Mouse (Mus musculus) cerebellum, adult 2 months (tissue): ENCODE data around the gene Gcnt7.

Experiments used
- CTCF ChIP-seq: fragments of 200-500 bp; IDR thresholded peaks from 2 replicates; pipeline ENCODE4 v1.5.1; 2011; ENCODE audit warnings: low read depth, mild to moderate bottlenecking, control low read depth, low read length, moderate library complexity, borderline replicate concordance; ENCODE audit not compliant: insufficient read depth
- POLR2A ChIP-seq: fragments of 200-500 bp; IDR thresholded peaks from 2 replicates; pipeline ENCODE4 v1.6.1; 2011; ENCODE audit warnings: low read length, control low read depth, borderline replicate concordance; ENCODE audit not compliant: insufficient read depth

DNA sequence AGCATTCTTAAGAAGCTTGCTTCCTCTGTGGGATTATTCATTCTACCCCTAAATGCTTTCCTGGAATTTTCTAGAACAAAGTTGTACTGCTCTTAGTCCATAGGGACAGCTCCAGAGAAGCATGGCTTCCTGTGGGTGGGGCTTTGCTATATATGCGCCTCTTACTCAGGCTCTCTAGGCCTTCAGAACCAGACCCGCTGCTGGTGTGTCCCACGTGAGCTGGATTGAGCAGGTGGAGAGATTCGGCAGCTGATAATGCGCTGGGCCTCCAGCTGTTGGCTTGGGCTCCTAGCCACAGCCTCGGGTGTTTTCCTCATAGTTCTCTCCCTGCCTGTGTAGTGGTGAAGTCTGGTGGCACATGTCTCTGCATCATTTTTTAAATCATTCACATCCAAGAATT, 7.8 kb downstream of the Gcnt7 start:
- TF ChIP-seq CTCF (no peak), POLR2A (no peak)
